ENCODE assay signal across 8 mouse cellular contexts in genomic region chr2:26315072-26315924, GRCm38 (mm10). TPM values are rescaled to one million over a fixed set of nuclear protein-coding genes. Genes with fewer than 3 reads are reported as not detected.
DNase-seq lines count a peak whose midpoint lies in the region; ATAC-seq and TF ChIP-seq lines count a peak whose summit lies in the region.

Gpsm1 (plus strand) TSS chr2:26315515.

- TF ChIP-seq CTCF in heart, adult 2 months (IDR thresholded peaks at IDR 0.05), result no peak; the same call in 1 of the 2 replicates
- no peak for TF ChIP-seq CTCF in kidney, adult 2 months (conservative IDR thresholded peaks at IDR 0.05; ENCODE audit: insufficient read depth, insufficient read length, low read depth, low read length)
- TF ChIP-seq CTCF in midbrain, postnatal 0 days (IDR thresholded peaks at IDR 0.05), result no peak

- H3K27ac ChIP-seq in heart, adult 2 months, result peak within 1 kb of the TSS; percentile 94
- H3K27ac ChIP-seq in kidney, adult 2 months (ENCODE audit: insufficient read depth, low read depth, low read length), result peak within 1 kb of the TSS; percentile 62
- H3K27ac ChIP-seq in midbrain, postnatal 0 days (ENCODE audit: low read depth, low read length), result peak within 1 kb of the TSS; percentile 91

- peak within 1 kb of the TSS; percentile 94 for H3K4me2 ChIP-seq in midbrain, postnatal 0 days (ENCODE audit: low read depth, low read length, poor library complexity, severe bottlenecking)

- no peak for TF ChIP-seq EP300 in heart, adult 2 months (IDR thresholded peaks at IDR 0.05; ENCODE audit: insufficient read depth, low read depth, low read length)

- TF ChIP-seq POLR2A in heart, adult 2 months (IDR thresholded peaks at IDR 0.05; ENCODE audit: insufficient read depth, low read depth, low read length), result peak; percentile 57; the same call in 1 of the 2 replicates
- peak; percentile 25 for TF ChIP-seq POLR2A in kidney, adult 2 months (IDR thresholded peaks at IDR 0.05; ENCODE audit: low read depth, low read length)

- no peak for ATAC-seq in erythroblast, adult 5-6 weeks (replicated peaks; ENCODE audit: low FRiP score, poor library complexity, severe bottlenecking)
- peak; percentile 85 for ATAC-seq in midbrain, postnatal 0 days (ENCODE audit: low FRiP score)

- peak within 1 kb of the TSS; percentile 54 for H3K4me3 ChIP-seq in erythroblast, embryonic 14.5 days (replicated peaks)
- H3K4me3 ChIP-seq in heart, adult 2 months, result peak within 1 kb of the TSS; percentile 91
- H3K4me3 ChIP-seq in kidney, adult 2 months (ENCODE audit: insufficient read depth, low read depth, low read length), result peak within 1 kb of the TSS; percentile 54
- peak within 1 kb of the TSS; percentile 83 for H3K4me3 ChIP-seq in midbrain, postnatal 0 days (ENCODE audit: low read depth, low read length)

- H3K79me2 ChIP-seq in heart, adult 2 months (replicated peaks; ENCODE audit: control insufficient read depth, insufficient read depth, low read length), result no peaks in the 10 kb centered on the region

- WGBS in heart, adult 2 months, result 1% methylated on average over 63 of the region's 66 CpGs
- under 1% methylated on average over 61 of the region's 66 CpGs for WGBS in kidney, adult 2 months
- WGBS in midbrain, postnatal 0 days, result under 1% methylated on average over 60 of the region's 66 CpGs

- intact Hi-C loops in heart, adult 2 months (cut with DNase I), result loop anchor here (5.0 kb wide), 1 partner anchor 37 kb away; the partner anchor contains the start of gene Dnlz

- no peaks in the 10 kb centered on the region for H3K36me3 ChIP-seq in erythroblast, embryonic 14.5 days (ENCODE audit: control insufficient read depth)
- H3K36me3 ChIP-seq in heart, adult 2 months (ENCODE audit: control insufficient read depth, insufficient read depth, low read length), result no peaks in the 10 kb centered on the region
- no peaks in the 10 kb centered on the region for H3K36me3 ChIP-seq in kidney, adult 2 months (ENCODE audit: control insufficient read depth, insufficient read depth, low read length)
- no peaks in the 10 kb centered on the region for H3K36me3 ChIP-seq in midbrain, postnatal 0 days (ENCODE audit: insufficient read depth, low read length)

- peak; percentile 95 for DNase-seq in embryo, embryonic 9.5 days (ENCODE audit: extremely low spot score)
- peak; percentile 89 to 91 for DNase-seq in heart, adult 2 months
- DNase-seq in kidney, adult 2 months, result peak; percentile 89
- peak; percentile 79 for DNase-seq in liver
- peak; percentile 90 for DNase-seq in midbrain, postnatal 0 days (ENCODE audit: low spot score)
- DNase-seq in spleen, postnatal 14 days (ENCODE audit: low spot score in 2 of 2), result peak; percentile 25 to 51

- H3K27me3 ChIP-seq in erythroblast, embryonic 14.5 days (ENCODE audit: control insufficient read depth), result peaks cover 25% of the 10 kb centered on the region
- no peaks in the 10 kb centered on the region for H3K27me3 ChIP-seq in heart, adult 2 months (ENCODE audit: control insufficient read depth, insufficient read depth, low read length)
- no peaks in the 10 kb centered on the region for H3K27me3 ChIP-seq in kidney, adult 2 months (replicated peaks; ENCODE audit: control insufficient read depth, insufficient read depth, low read length)
- no peaks in the 10 kb centered on the region for H3K27me3 ChIP-seq in midbrain, postnatal 0 days (ENCODE audit: insufficient read depth, low read length)

- peak within 1 kb of the TSS; percentile 85 for H3K9ac ChIP-seq in heart, adult 2 months (ENCODE audit: low read depth, low read length)
- H3K9ac ChIP-seq in midbrain, postnatal 0 days (replicated peaks; ENCODE audit: low read length, poor library complexity, severe bottlenecking), result peak within 1 kb of the TSS; percentile 98

- no peaks in the 10 kb centered on the region for H3K9me3 ChIP-seq in erythroblast, embryonic 14.5 days (ENCODE audit: control insufficient read depth, low read length)
- no peaks in the 10 kb centered on the region for H3K9me3 ChIP-seq in midbrain, postnatal 0 days (ENCODE audit: low read length)

- peaks cover 10% of the 10 kb centered on the region for H3K4me1 ChIP-seq in erythroblast, embryonic 14.5 days (ENCODE audit: control insufficient read depth)
- peaks cover 5% of the 10 kb centered on the region for H3K4me1 ChIP-seq in heart, adult 2 months (ENCODE audit: control insufficient read depth, insufficient read depth, low read length)
- no peaks in the 10 kb centered on the region for H3K4me1 ChIP-seq in kidney, adult 2 months (ENCODE audit: control insufficient read depth, insufficient read depth, low read length)
- H3K4me1 ChIP-seq in midbrain, postnatal 0 days (ENCODE audit: insufficient read depth, low read length), result peaks cover 23% of the 10 kb centered on the region

RNA-seq across cellular contexts. Expression of gene Gpsm1, which starts in this region (rescaled TPM):
- polyA plus RNA-seq in erythroblast, embryonic 14.5 days (2012), result 0.03 and 0.12 TPM in 2 replicates
- total RNA-seq in erythroblast, adult 5-6 weeks (2015; ENCODE audit: low replicate concordance), result 0.77 and 1.5 TPM in 2 replicates
- 1.7 and 2.0 TPM in 2 replicates for total RNA-seq in erythroblast, adult 5-6 weeks (2017; ENCODE audit: low replicate concordance)
- total RNA-seq in heart, adult 2 months (2021), result 100 to 1,000 TPM; 169 to 249 TPM
- 301 and 369 TPM in 2 replicates for polyA plus RNA-seq in heart, adult 2 months (2012; rRNA removed)
- polyA plus RNA-seq in kidney, adult 2 months (2012; rRNA removed), result 9.3 and 13.1 TPM in 2 replicates
- 286 and 298 TPM in 2 replicates for total RNA-seq in midbrain, postnatal 0 days (2014; rRNA removed)
- polyA plus RNA-seq in midbrain, postnatal 0 days (2015; fragmentation: Nextera tagmentation; extraction: Ambion mirVana), result 162 and 163 TPM in 2 replicates

Comparison
In these comparisons a context has a peak if more than half of its experiments do, and no peak if none do; other contexts are left out.
1. RNA of gene Gpsm1 (total RNA-seq): 286 to 298 TPM in midbrain, postnatal 0 days and 169 to 249 TPM in heart, adult 2 months; 0.77 to 2.0 TPM in erythroblast, adult 5-6 weeks; every median in the first group is over 10 times any median in the second.
2. RNA of gene Gpsm1 (polyA plus RNA-seq): 301 to 369 TPM in heart, adult 2 months and 162 to 163 TPM in midbrain, postnatal 0 days; 9.3 to 13.1 TPM in kidney, adult 2 months and 0.03 to 0.12 TPM in erythroblast, embryonic 14.5 days; every median in the first group is over 10 times any median in the second.
3. DNase-seq: peak in every context shown above with its lines; median percentile 95 in embryo, embryonic 9.5 days; 90 in heart, adult 2 months; 90 in midbrain, postnatal 0 days; 89 in kidney, adult 2 months; 79 in liver; 38 in spleen, postnatal 14 days.
4. Peak in every context shown above with its lines, with median percentiles within 50 percentile points of each other: H3K4me3 ChIP-seq and H3K27ac ChIP-seq.